Mouse (Mus musculus): Measurements from ENCODE around the gene 3110040N11Rik. TPM values are rescaled to one million over a fixed set of nuclear protein-coding genes. Genes with fewer than 3 reads are reported as not detected.
"Not testable (repeated sequence)": the region's sequence is repeated elsewhere in the genome, so short reads cannot be mapped to it uniquely, and the experiment has no call there.

3110040N11Rik gene
- polyA plus RNA-seq (2014; fragmentation: Nextera tagmentation; extraction: Ambion mirVana), result 45.3 and 49.9 TPM in 2 replicates

GRCm38 (mm10) chr7:81789095-81789757 is at the start of gene 3110040N11Rik:
TSS of gene 3110040N11Rik (minus strand) at chr7:81789478.
- H3K9me3 ChIP-seq (ENCODE audit: low read depth, low read length), result no peaks in the 10 kb centered on the region
- peak within 1 kb of the TSS; percentile 96 for H3K27ac ChIP-seq (ENCODE audit: low read depth)
- peak within 1 kb of the TSS; percentile 61 for H3K9ac ChIP-seq
- peak; percentile 55 for TF ChIP-seq CTCF (IDR thresholded peaks at IDR 0.05; ENCODE audit: low read depth)
- peak within 1 kb of the TSS; percentile 82 for H3K4me2 ChIP-seq
- peak within 1 kb of the TSS; percentile 56 for H3K4me3 ChIP-seq (ENCODE audit: low read depth, low read length)
- ATAC-seq (ENCODE audit: insufficient read depth), result peak; percentile 93
- peaks cover 24% of the 10 kb centered on the region for H3K36me3 ChIP-seq (ENCODE audit: insufficient read depth)
- H3K4me1 ChIP-seq (ENCODE audit: insufficient read depth), result 0 out of 2 replicates have a peak, but pooled peaks cover 7% of the 10 kb centered on the region
- WGBS, result under 1% methylated on average over 38 of the region's 38 CpGs
- peak; percentile 95 for DNase-seq
- H3K27me3 ChIP-seq (ENCODE audit: insufficient read depth, low read length), result no peaks in the 10 kb centered on the region

DNA sequence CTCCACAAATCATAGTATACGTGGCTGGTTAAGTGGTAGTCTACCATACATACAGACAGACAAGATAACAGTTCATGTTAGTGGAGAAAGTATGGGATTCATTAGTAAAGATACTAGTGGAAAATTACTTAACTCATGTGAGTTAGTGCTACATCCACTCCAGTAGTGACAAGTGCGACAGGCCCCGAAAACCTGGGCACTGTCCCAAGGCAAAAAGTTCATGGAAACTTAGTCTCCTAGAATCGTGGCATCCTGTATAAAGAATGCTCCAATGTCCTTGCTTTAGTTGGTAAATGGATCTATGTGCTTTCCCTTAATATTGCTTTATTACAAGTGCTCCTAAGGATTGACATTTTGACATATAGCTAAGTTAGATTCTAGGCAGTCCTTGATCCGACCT is 48.5 kb upstream of the 3110040N11Rik start:
- H3K27ac ChIP-seq (ENCODE audit: low read depth), result not testable (repeated sequence)

GRCm38 (mm10) chr7:81835430-81835829 is 46.2 kb upstream of the 3110040N11Rik start:
- ATAC-seq (ENCODE audit: insufficient read depth) (no peak), DNase-seq (no peak)
- no peak overlapping the region for H3K9ac ChIP-seq
- H3K27ac ChIP-seq (ENCODE audit: low read depth), result no peak overlapping the region
- H3K4me3 ChIP-seq (ENCODE audit: low read depth, low read length), result no peak overlapping the region
- WGBS, result 86% methylated on average over 5 of the region's 5 CpGs
- H3K9me3 ChIP-seq (ENCODE audit: low read depth, low read length), result no peaks in the 10 kb centered on the region
- no peak overlapping the region for H3K4me2 ChIP-seq
- H3K27me3 ChIP-seq (ENCODE audit: insufficient read depth, low read length), result no peaks in the 10 kb centered on the region
- no peaks in the 10 kb centered on the region for H3K4me1 ChIP-seq (ENCODE audit: insufficient read depth)
- no peak for TF ChIP-seq CTCF (IDR thresholded peaks at IDR 0.05; ENCODE audit: low read depth)
- H3K36me3 ChIP-seq (ENCODE audit: insufficient read depth), result no peaks in the 10 kb centered on the region

More for the DNA sequence above, 48.5 kb upstream of the 3110040N11Rik start:
- H3K27me3 ChIP-seq (ENCODE audit: insufficient read depth, low read length); H3K9me3 ChIP-seq (ENCODE audit: low read depth, low read length); ATAC-seq (ENCODE audit: insufficient read depth); H3K4me3 ChIP-seq (ENCODE audit: low read depth, low read length); H3K9ac ChIP-seq; DNase-seq; H3K36me3 ChIP-seq (ENCODE audit: insufficient read depth); H3K4me2 ChIP-seq; H3K4me1 ChIP-seq (ENCODE audit: insufficient read depth): not testable (repeated sequence)
- 80% methylated on average over 5 of the region's 5 CpGs for WGBS

DNA sequence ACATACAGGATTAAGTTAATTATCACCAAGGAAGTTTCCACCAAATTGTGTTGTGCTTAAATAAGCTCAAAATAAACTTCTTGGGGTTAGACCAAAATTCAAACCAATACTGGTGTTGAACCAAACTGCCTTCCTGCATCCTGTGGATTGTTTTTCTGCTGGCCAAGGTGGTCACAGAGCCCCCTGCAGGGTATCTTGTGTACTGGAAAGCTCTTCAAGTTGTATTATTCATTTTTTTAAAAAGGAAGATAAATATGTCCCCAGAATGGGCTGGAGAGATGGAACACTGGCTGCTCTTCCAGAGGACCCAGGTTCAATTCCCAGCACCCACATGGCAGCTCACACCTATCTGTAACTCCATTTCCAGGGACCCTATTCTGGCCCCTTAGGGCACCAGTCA is 45.6 kb upstream of the 3110040N11Rik start:
- Histone ChIP-seq H3K27me3 (ENCODE audit: insufficient read depth, low read length) (no peaks in the 10 kb centered on the region), H3K4me1 (ENCODE audit: insufficient read depth) (no peaks in the 10 kb centered on the region), H3K27ac (ENCODE audit: low read depth) (no peak overlapping the region), H3K4me3 (ENCODE audit: low read depth, low read length) (no peak overlapping the region), H3K36me3 (ENCODE audit: insufficient read depth) (no peaks in the 10 kb centered on the region), H3K9ac (no peak overlapping the region), H3K9me3 (ENCODE audit: low read depth, low read length) (no peaks in the 10 kb centered on the region), H3K4me2 (no peak overlapping the region)
- no peak for TF ChIP-seq CTCF (IDR thresholded peaks at IDR 0.05; ENCODE audit: low read depth)
- no peak for DNase-seq
- ATAC-seq (ENCODE audit: insufficient read depth), result no peak

GRCm38 (mm10) chr7:81829379-81829894 is 40.2 kb upstream of the 3110040N11Rik start, which contains the start of gene Btbd1:
TSS of gene Btbd1 (minus strand) at chr7:81829431.
- H3K36me3 ChIP-seq (ENCODE audit: insufficient read depth), result no peaks in the 10 kb centered on the region
- peaks cover 11% of the 10 kb centered on the region for H3K4me1 ChIP-seq (ENCODE audit: insufficient read depth)
- peak within 1 kb of the TSS; percentile 94 for H3K27ac ChIP-seq (ENCODE audit: low read depth)
- no peak for TF ChIP-seq CTCF (IDR thresholded peaks at IDR 0.05; ENCODE audit: low read depth)
- peak within 1 kb of the TSS; percentile 69 for H3K4me3 ChIP-seq (ENCODE audit: low read depth, low read length)
- DNase-seq, result peak; percentile 96
- peak; percentile 93 for ATAC-seq (ENCODE audit: insufficient read depth)
- no peaks in the 10 kb centered on the region for H3K27me3 ChIP-seq (ENCODE audit: insufficient read depth, low read length)
- no peaks in the 10 kb centered on the region for H3K9me3 ChIP-seq (ENCODE audit: low read depth, low read length)
- H3K9ac ChIP-seq, result peak within 1 kb of the TSS; percentile 79
- 2% methylated on average over 53 of the region's 58 CpGs for whole genome bisulfite sequencing
- peak within 1 kb of the TSS; percentile 77 for H3K4me2 ChIP-seq

- Histone ChIP-seq H3K27me3 (ENCODE audit: insufficient read depth, low read length) (no peaks in the 10 kb centered on the region), H3K4me3 (ENCODE audit: low read depth, low read length) (peak overlapping the region; percentile 69), H3K9me3 (ENCODE audit: low read depth, low read length) (no peaks in the 10 kb centered on the region), H3K4me2 (peak overlapping the region; percentile 77), H3K4me1 (ENCODE audit: insufficient read depth) (peaks cover 11% of the 10 kb centered on the region), H3K27ac (ENCODE audit: low read depth) (peak overlapping the region; percentile 94), H3K36me3 (ENCODE audit: insufficient read depth) (no peaks in the 10 kb centered on the region), H3K9ac (peak overlapping the region; percentile 79)
- ATAC-seq (ENCODE audit: insufficient read depth) (peak; percentile 75), DNase-seq (peak; percentile 74)
- 1% methylated on average over 77 of the region's 91 CpGs for WGBS
- no peak for TF ChIP-seq CTCF (IDR thresholded peaks at IDR 0.05; ENCODE audit: low read depth)
Observed at GRCm38 (mm10) chr7:81828681-81829378, 39.6 kb upstream of the 3110040N11Rik start.
